Mouse (Mus musculus) heart, embryonic 16.5 days (tissue): ENCODE results near the gene Tle4. TPM values are rescaled to one million over a fixed set of nuclear protein-coding genes. Genes with fewer than 3 reads are reported as not detected.

Experiments
- ATAC-seq: fragments of 200-750 bp; cut with Nextera tagmentation; replicated peaks from 2 replicates; pipeline ENCODE4 v1.8.0; 2017; ENCODE audit warnings: moderate number of reproducible peaks; ENCODE audit not compliant: insufficient read depth, low FRiP score; ENCODE audit errors: extremely low read depth
- H3K27ac ChIP-seq: fragments of 300-500 bp; sonication (generic); 2 replicates; pipeline ENCODE4 v1.5.1; 2014; ENCODE audit warnings: mild to moderate bottlenecking, low read length, control low read depth, moderate library complexity
- H3K27me3 ChIP-seq: fragments of 300-500 bp; sonication (generic); 2 replicates; pipeline ENCODE4 v1.6.1; 2014; ENCODE audit warnings: low read length, mixed read lengths; ENCODE audit not compliant: control insufficient read depth, insufficient read depth
- H3K36me3 ChIP-seq: fragments of 300-500 bp; sonication (generic); 2 replicates; pipeline ENCODE4 v1.6.1; 2014; ENCODE audit not compliant: control insufficient read depth, insufficient read depth
- H3K4me1 ChIP-seq: fragments of 300-500 bp; sonication (generic); 2 replicates; pipeline ENCODE4 v1.6.1; 2014; ENCODE audit warnings: low read length, mixed read lengths; ENCODE audit not compliant: control insufficient read depth, insufficient read depth
- H3K4me2 ChIP-seq: fragments of 300-500 bp; sonication (generic); 2 replicates; pipeline ENCODE4 v1.6.1; 2014; ENCODE audit warnings: low read depth, mild to moderate bottlenecking, control low read depth, low read length
- H3K4me3 ChIP-seq: fragments of 300-500 bp; sonication (generic); 2 replicates; pipeline ENCODE4 v1.5.1; 2014; ENCODE audit warnings: mild to moderate bottlenecking, control low read depth, low read length
- H3K9ac ChIP-seq: fragments of 300-500 bp; sonication (generic); 2 replicates; pipeline ENCODE4 v1.6.1; 2014; ENCODE audit warnings: low read length, control low read depth
- H3K9me3 ChIP-seq: fragments of 300-500 bp; sonication (generic); replicated peaks from 2 replicates; pipeline ENCODE4 v1.6.1; 2016; ENCODE audit warnings: low read length; ENCODE audit not compliant: control insufficient read depth
- WGBS: fragments of 180-500 bp; shearing (Covaris S2); extraction: QIAGEN DNeasy Blood & Tissue Kit; methylation state at CpG from one replicate; pipeline ENCODE4 v1.1.7; 2014; 5-methylcytosine and 5-hydroxymethylcytosine counted together
- polyA plus RNA-seq: library from polyadenylated mRNA; unstranded; fragments of >200 nt; fragmentation: Nextera tagmentation; extraction: Ambion mirVana; gene quantifications from 2 replicates; pipeline ENCODE4 v1.2.1, GENCODE M21; 2015

The Tle4 gene
- polyA plus RNA-seq, 1 experiment from 2014 or later: 6.0 TPM

DNA sequence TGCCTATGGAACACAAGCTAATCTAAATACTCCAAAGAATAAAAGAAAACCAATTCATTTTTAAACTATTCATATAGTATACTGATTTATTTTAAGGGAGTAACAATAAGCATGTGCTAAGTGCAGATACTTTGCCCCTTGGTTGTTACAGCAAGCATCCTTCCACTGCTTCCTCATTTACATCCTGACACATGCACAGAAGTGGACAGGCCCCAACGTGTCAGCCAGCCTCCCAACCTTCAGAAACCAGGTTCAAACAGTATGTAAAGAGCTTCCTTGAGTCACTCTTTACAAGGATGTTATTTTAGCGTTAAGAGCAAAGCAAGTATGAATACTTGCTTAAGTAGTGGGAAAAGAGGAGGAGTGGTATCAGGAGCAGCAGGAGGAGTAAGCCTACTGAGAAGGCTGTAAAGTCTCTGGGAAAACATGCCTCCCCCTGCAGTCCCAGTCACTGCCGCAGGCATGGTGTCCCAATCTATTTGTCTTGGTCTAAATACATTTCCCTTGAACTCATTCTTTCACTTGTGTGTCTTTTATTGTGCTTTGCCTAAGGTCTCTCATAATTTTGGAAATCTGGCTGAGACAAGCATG lies 97.9 kb downstream of the Tle4 start:
- WGBS: 43% methylated on average over 3 of the region's 3 CpGs
- no peak for ATAC-seq
- no peak overlapping the region for H3K27ac ChIP-seq
- peaks cover 2% of the 10 kb centered on the region; the same call in 1 of the 2 replicates for H3K4me1 ChIP-seq
- no peak overlapping the region for H3K4me3 ChIP-seq
- H3K4me2 ChIP-seq: no peak overlapping the region
- no peaks in the 10 kb centered on the region for H3K36me3 ChIP-seq
- no peaks in the 10 kb centered on the region for H3K9me3 ChIP-seq
- H3K9ac ChIP-seq: no peak overlapping the region
- H3K27me3 ChIP-seq: no peaks in the 10 kb centered on the region

DNA sequence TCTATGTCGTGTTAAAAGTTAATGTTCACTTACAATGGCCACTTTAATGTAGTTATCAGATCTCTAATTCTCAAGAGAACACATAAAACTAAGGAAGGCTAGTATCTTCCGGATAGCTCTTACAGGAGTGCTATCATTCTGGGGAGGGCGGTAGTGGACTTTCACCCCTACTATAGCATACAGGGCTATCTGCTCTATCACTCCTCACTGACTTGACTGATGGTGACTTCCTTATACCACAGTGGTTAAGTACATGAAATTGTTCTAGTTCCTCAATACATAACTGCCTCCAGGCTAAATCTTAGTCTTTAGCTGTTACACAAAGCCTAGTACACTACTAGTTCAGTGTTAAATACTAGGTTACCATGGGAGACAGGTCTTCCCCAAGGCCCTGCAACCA lies 104.8 kb downstream of the Tle4 start:
- H3K4me1 ChIP-seq: no peaks in the 10 kb centered on the region
- no peaks in the 10 kb centered on the region for H3K36me3 ChIP-seq
- H3K4me3 ChIP-seq: no peak overlapping the region
- ATAC-seq: no peak
- H3K4me2 ChIP-seq: no peak overlapping the region
- H3K27me3 ChIP-seq: no peaks in the 10 kb centered on the region
- H3K27ac ChIP-seq: no peak overlapping the region
- no peaks in the 10 kb centered on the region for H3K9me3 ChIP-seq
- 82% methylated on average over 3 of the region's 3 CpGs for WGBS
- no peak overlapping the region for H3K9ac ChIP-seq

DNA sequence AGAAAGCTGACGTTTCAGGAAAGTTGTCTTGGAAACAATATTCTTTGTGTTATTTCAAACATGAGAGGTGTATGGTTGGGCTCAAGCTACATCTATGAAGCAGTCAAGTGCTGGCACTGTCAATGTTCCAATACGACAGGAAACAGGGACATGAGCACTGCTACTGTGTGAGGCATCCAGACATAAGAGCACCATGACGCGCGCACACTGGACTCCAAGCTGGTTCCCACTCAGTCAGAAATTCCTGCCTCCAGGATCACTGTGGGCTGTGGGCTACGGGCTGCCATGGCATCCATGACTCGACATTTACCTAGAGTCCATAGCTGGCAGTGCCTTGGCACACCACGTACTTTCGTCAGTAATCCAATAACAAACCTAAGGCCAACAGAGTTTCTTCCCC lies 110.7 kb downstream of the Tle4 start:
- H3K27ac ChIP-seq: no peak overlapping the region

DNA sequence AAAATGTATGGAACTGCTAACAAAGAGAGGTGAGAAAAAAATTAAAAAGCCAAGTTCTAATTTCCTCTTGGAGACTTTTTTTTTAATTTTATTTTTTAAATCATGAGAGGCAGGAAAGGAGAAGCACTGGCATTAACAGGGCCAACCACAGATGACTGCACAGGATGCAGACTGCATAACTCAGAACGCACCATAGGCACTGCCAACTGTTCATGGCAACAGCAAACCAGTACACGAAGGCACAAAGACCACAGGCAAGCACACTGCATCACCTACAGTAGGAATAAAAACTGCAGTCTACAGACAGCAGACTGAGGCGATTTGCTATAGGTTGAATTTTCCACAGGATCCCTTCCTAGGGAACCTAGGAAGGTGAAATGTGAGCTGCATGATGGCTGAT lies 112.7 kb downstream of the Tle4 start:
- no peaks in the 10 kb centered on the region for H3K9me3 ChIP-seq
- H3K36me3 ChIP-seq: no peaks in the 10 kb centered on the region
- 82% methylated on average over 3 of the region's 3 CpGs for WGBS
- H3K4me2 ChIP-seq: no peak overlapping the region
- no peak overlapping the region for H3K4me3 ChIP-seq
- H3K4me1 ChIP-seq: peaks cover 8% of the 10 kb centered on the region
- no peak overlapping the region for H3K9ac ChIP-seq
- H3K27me3 ChIP-seq: no peaks in the 10 kb centered on the region
- no peak overlapping the region for H3K27ac ChIP-seq
- no peak for ATAC-seq

More for the DNA sequence above, 110.7 kb downstream of the Tle4 start:
- 83% methylated on average over 9 of the region's 9 CpGs for WGBS
- Histone ChIP-seq H3K27me3 (no peaks in the 10 kb centered on the region), H3K9me3 (no peaks in the 10 kb centered on the region), H3K4me3 (no peak overlapping the region), H3K36me3 (no peaks in the 10 kb centered on the region), H3K4me1 (peaks cover under 1% of the 10 kb centered on the region; the same call in 1 of the 2 replicates), H3K9ac (no peak overlapping the region), H3K4me2 (no peak overlapping the region)
- no peak for ATAC-seq

DNA sequence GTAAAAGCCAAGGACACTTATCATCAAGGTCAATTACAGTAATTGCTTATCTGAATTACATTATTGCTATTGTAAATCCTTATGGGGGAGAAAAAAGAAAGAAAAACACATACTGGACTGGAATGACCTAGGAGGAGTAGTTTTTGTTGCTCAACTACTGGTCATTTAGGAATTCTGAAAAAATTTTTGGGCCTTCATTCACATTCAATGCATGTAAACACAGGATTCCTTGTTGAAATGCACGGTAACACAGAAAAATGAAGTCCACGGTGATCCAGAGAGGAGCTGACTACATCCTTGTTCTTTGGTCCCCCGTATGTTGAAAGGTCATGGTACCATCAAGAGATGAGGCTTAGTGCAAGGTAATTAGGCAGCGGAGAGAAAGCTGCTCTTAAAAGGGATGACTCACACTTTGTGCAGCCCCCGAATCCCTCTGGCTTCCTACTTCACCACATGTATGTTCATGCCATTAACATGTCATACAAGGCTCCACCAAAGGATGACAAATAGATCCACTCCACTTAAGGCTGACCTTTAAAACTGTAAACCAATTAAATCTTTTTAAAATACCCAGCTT lies 115.2 kb downstream of the Tle4 start:
- Histone ChIP-seq H3K4me1 (peaks cover 13% of the 10 kb centered on the region), H3K4me2 (no peak overlapping the region), H3K27ac (no peak overlapping the region), H3K4me3 (no peak overlapping the region), H3K27me3 (no peaks in the 10 kb centered on the region), H3K9me3 (no peaks in the 10 kb centered on the region), H3K9ac (no peak overlapping the region), H3K36me3 (no peaks in the 10 kb centered on the region)
- 75% methylated on average over 5 of the region's 5 CpGs for WGBS
- ATAC-seq: no peak

DNA sequence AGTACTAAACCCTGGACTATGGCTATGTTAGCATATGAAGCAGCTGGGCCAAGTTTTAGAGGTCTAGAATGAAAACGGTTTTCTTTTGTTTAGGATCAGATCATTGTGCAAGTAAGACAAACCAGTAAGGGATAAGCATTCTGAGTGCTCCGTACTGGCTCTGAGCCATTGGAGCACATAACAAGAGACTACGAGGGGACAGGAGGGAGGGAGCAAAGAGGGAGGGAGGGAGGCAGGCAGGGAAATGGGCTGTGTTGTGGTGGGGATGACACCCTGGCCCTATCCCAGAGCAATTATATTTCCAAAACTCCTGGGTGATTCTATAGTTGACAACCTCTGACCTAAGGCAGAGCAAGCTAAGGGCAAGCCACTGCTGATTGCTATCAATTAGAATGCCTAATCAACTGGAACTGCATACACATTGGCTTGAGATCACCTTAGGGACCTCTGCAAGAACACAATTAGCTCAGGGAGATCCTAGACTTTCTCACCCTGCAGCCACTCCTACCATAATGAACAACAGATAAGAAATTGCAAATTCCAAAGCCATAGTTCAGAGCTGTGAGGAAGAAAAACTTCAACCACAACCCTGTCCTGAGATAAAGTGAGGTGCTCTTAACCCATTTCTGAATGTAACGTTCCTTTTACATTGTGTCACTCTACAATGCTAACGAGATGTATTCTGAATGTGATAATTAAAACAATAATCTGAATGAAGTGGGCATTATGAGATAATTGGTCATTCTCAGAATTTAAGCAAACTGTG lies 115.9 kb downstream of the Tle4 start:
- WGBS: 43% methylated on average over 5 of the region's 5 CpGs
- no peaks in the 10 kb centered on the region for H3K36me3 ChIP-seq
- H3K9ac ChIP-seq: no peak overlapping the region
- H3K4me1 ChIP-seq: peaks cover 13% of the 10 kb centered on the region
- no peaks in the 10 kb centered on the region for H3K9me3 ChIP-seq
- no peak for ATAC-seq
- no peak overlapping the region for H3K4me2 ChIP-seq
- no peak overlapping the region for H3K27ac ChIP-seq
- H3K4me3 ChIP-seq: no peak overlapping the region
- H3K27me3 ChIP-seq: no peaks in the 10 kb centered on the region

DNA sequence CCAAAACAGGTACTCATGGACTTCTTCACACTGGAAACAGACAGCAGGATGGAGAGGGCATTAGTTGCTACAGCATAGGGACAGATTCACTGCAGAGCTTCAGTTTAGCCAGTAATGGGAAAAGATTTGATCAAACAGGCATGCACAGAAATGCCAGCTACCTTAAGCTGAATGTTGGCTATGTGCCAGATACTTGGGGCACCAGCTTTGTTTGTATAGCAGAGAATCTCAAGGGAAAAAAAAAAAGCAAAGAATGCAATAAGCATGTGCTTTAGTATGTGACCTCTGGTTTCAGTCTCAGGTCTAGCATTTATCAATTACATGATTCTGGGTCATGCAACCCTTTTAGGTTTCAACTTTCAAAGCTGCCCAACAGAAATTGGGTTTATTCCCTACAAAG lies 118.1 kb downstream of the Tle4 start:
- Histone ChIP-seq H3K4me3 (no peak overlapping the region), H3K4me2 (no peak overlapping the region), H3K36me3 (no peaks in the 10 kb centered on the region), H3K9me3 (no peaks in the 10 kb centered on the region), H3K4me1 (peaks cover 13% of the 10 kb centered on the region), H3K9ac (no peak overlapping the region), H3K27me3 (no peaks in the 10 kb centered on the region), H3K27ac (no peak overlapping the region)
- no peak for ATAC-seq

DNA sequence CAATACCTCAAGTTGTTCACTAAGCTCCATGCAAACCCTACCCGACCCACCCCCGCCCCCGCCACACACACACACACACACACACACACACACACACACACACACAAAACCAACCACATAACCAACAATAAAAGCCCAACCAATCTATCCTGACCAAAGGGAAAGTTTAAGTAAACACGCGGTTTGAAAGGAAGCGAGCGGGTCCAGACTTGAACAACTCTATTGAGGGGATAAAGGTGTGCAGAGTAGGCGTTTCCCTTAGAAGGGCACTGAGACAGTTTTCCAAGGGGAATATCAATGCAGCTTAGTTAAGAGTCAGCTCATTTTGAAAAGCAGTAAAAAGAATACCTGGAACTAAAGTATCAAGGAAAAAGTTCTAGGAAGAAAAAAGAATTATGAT lies 128.5 kb downstream of the Tle4 start:
- ATAC-seq: no peak
- 91% methylated on average over 8 of the region's 8 CpGs for WGBS
- Histone ChIP-seq H3K27ac (no peak overlapping the region), H3K4me3 (no peak overlapping the region), H3K27me3 (no peaks in the 10 kb centered on the region), H3K9me3 (no peaks in the 10 kb centered on the region), H3K36me3 (peaks cover 4% of the 10 kb centered on the region; the same call in 1 of the 2 replicates), H3K9ac (no peak overlapping the region), H3K4me1 (no peaks in the 10 kb centered on the region), H3K4me2 (no peak overlapping the region)

DNA sequence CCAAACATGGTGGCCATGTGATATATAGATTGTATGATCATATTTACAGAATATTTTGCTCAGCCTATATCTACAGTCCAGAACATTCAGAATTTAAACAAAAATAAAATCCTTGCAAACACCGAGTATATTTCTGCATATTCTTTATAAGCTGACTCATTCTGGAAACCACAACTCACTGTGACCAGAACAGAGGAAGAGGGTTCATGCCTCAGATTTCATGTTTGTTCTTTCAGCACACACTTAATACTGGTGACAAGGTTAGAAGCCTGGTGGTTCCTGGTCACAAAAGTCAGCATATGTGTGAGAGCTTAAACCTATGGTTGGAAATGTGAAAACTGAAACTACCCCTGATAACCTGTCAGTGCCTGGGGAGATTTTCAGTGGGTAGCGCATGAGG lies 129.1 kb downstream of the Tle4 start:
- peaks cover 9% of the 10 kb centered on the region; the same call in 1 of the 2 replicates for H3K36me3 ChIP-seq
- 82% methylated on average over 2 of the region's 2 CpGs for WGBS
- H3K9me3 ChIP-seq: no peaks in the 10 kb centered on the region
- no peak overlapping the region for H3K9ac ChIP-seq
- ATAC-seq: no peak
- no peak overlapping the region for H3K4me2 ChIP-seq
- peaks cover 4% of the 10 kb centered on the region for H3K4me1 ChIP-seq
- no peaks in the 10 kb centered on the region for H3K27me3 ChIP-seq
- H3K27ac ChIP-seq: no peak overlapping the region
- no peak overlapping the region for H3K4me3 ChIP-seq
